Comparison of ENCODE assay signal across 8 mouse cellular contexts in the genomic region with DNA sequence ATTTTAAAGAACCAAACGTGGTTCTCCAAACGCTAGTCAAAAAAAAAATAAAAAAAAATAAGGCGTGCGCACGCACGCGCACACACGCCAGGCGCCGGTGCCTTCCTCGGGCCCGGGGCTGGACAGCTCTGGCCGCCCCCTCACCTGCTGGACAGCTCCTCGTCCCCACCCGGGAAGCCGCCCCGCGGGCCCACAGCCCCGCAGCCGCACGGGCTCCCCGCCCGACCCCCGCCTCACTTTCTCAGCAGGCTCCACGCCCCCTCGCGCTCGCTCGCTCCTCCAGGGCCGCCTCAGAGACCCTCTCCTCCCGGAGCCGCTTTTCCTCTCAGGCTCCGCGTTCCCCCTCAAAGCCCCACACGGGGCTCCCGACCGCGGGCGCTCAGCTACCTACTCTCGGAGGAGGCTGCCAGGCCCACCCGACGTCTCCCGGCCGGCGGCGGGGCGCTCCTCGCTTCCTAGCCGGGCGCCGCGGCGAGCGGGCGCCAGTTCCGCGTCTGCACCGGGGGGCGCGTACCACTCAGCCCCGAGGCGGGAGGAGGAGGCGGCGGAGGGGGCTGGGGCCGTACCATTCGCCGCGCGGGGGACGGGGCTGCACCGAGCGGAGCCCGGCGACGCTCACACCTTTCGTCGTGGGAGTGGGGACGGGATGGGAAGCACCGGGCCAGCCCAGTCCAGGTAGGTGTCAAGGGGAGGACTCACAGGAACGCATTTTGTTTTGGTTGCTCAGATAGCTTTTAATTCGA. TPM values are rescaled to one million over a fixed set of nuclear protein-coding genes. Genes with fewer than 3 reads are reported as not detected.
A peak's percentile ranks its signal among the peaks of the same experiment; 100 is the strongest.
DNase-seq lines count a peak whose midpoint lies in the region; ATAC-seq and TF ChIP-seq lines count a peak whose summit lies in the region.

No protein-coding gene starts in this region.

- no peak for TF ChIP-seq EP300 in ES-Bruce4 (IDR thresholded peaks at IDR 0.05; ENCODE audit: insufficient read depth, low read depth, low read length)

- peaks cover 4% of the 10 kb centered on the region for H3K4me1 ChIP-seq in ES-Bruce4 (ENCODE audit: control insufficient read depth, insufficient read depth, low read length)
- peaks cover 30% of the 10 kb centered on the region for H3K4me1 ChIP-seq in forebrain, embryonic 12.5 days

- no peak for TF ChIP-seq POLR2A in ES-Bruce4 (IDR thresholded peaks at IDR 0.05; ENCODE audit: insufficient read depth, low read length)
- TF ChIP-seq POLR2A in brain, embryonic 14.5 days (IDR thresholded peaks at IDR 0.05; ENCODE audit: borderline replicate concordance, extremely low read depth, insufficient read depth, insufficient read length, poor library complexity, severe bottlenecking) = peak; percentile 84

- no peak for TF ChIP-seq CTCF in ES-Bruce4 (IDR thresholded peaks at IDR 0.05; ENCODE audit: low read depth, low read length)
- TF ChIP-seq CTCF in brain, embryonic 14.5 days (IDR thresholded peaks at IDR 0.05; ENCODE audit: borderline replicate concordance, extremely low read depth, insufficient read depth, insufficient read length) = no peak

- peak; percentile 97 for DNase-seq in brain, embryonic 14.5 days (ENCODE audit: low read depth)
- peak; percentile 71 for DNase-seq in heart, postnatal 4 days
- peak; percentile 82 for DNase-seq in left cerebral cortex, adult 11 months (ENCODE audit: low spot score)
- DNase-seq in lung, postnatal 25 days (ENCODE audit: low spot score) = peak; percentile 71
- DNase-seq in retina, embryonic 14.5 days (ENCODE audit: low spot score) = peak; percentile 86
- peak; percentile 96 for DNase-seq in thymus, postnatal 4 days

- no peaks in the 10 kb centered on the region for H3K27me3 ChIP-seq in ES-Bruce4 (ENCODE audit: control insufficient read depth, insufficient read depth, low read length, poor library complexity, severe bottlenecking)
- H3K27me3 ChIP-seq in forebrain, embryonic 12.5 days = no peaks in the 10 kb centered on the region

- WGBS in forebrain, embryonic 12.5 days = under 1% methylated on average over 67 of the region's 81 CpGs

- ATAC-seq in forebrain, embryonic 12.5 days (ENCODE audit: low FRiP score) = peak; percentile 97

- H3K4me3 ChIP-seq in ES-Bruce4 (ENCODE audit: low read depth, low read length) = peak overlapping the region; percentile 57
- H3K4me3 ChIP-seq in forebrain, embryonic 12.5 days (replicated peaks) = peak overlapping the region; percentile 83

- no peaks in the 10 kb centered on the region for H3K36me3 ChIP-seq in ES-Bruce4 (ENCODE audit: control insufficient read depth, insufficient read depth, low read length, poor library complexity, severe bottlenecking)
- peaks cover 8% of the 10 kb centered on the region; the same call in 1 of the 2 replicates for H3K36me3 ChIP-seq in forebrain, embryonic 12.5 days (replicated peaks)

- H3K27ac ChIP-seq in ES-Bruce4 (ENCODE audit: insufficient read depth, low read length) = no peak overlapping the region
- peak overlapping the region; percentile 89 for H3K27ac ChIP-seq in forebrain, embryonic 12.5 days

- H3K9ac ChIP-seq in ES-Bruce4 (ENCODE audit: low read depth, poor library complexity, severe bottlenecking) = peak overlapping the region; percentile 68
- peak overlapping the region; percentile 67 for H3K9ac ChIP-seq in forebrain, embryonic 12.5 days

- H3K9me3 ChIP-seq in ES-Bruce4 (replicated peaks; ENCODE audit: control insufficient read depth, insufficient read depth, low read length, poor library complexity, severe bottlenecking) = no peaks in the 10 kb centered on the region
- H3K9me3 ChIP-seq in forebrain, embryonic 12.5 days = no peaks in the 10 kb centered on the region

- peak overlapping the region; percentile 85 for H3K4me2 ChIP-seq in forebrain, embryonic 12.5 days

RNA-seq across cellular contexts. Expression of a gene that starts 1.1 kb away (rescaled TPM):
- 3.7 and 7.3 TPM in 2 replicates for polyA plus RNA-seq in ES-Bruce4 (2011; ENCODE audit: insufficient read depth, insufficient read length, low read depth, missing spikeins)
- polyA plus RNA-seq in brain, embryonic 14.5 days (2012; rRNA removed) = 71.0 and 107 TPM in 2 replicates
- polyA plus RNA-seq in forebrain, embryonic 12.5 days (2016; fragmentation: Nextera tagmentation; extraction: Ambion mirVana) = 39.1 and 41.2 TPM in 2 replicates
- total RNA-seq in heart, postnatal 4 days (2021) = 1 to 10 TPM; 5.2 to 5.5 TPM

RNA-seq across cellular contexts. Expression of a gene that starts 20.1 kb away (rescaled TPM):
- polyA plus RNA-seq in ES-Bruce4 (2011; ENCODE audit: insufficient read depth, insufficient read length, low read depth, missing spikeins) = not detected in 2 replicates
- 3.3 and 3.9 TPM in 2 replicates for polyA plus RNA-seq in brain, embryonic 14.5 days (2012; rRNA removed)
- polyA plus RNA-seq in forebrain, embryonic 12.5 days (2016; fragmentation: Nextera tagmentation; extraction: Ambion mirVana) = 1.4 TPM in 2 replicates
- 1 to 10 TPM; 1.6 to 2.7 TPM for total RNA-seq in heart, postnatal 4 days (2021)

RNA-seq across cellular contexts. Expression of a gene that starts 20.1 kb away (rescaled TPM):
- 14.5 and 27.0 TPM in 2 replicates for polyA plus RNA-seq in ES-Bruce4 (2011; ENCODE audit: insufficient read depth, insufficient read length, low read depth, missing spikeins)
- polyA plus RNA-seq in brain, embryonic 14.5 days (2012; rRNA removed) = 33.5 and 41.2 TPM in 2 replicates
- polyA plus RNA-seq in forebrain, embryonic 12.5 days (2016; fragmentation: Nextera tagmentation; extraction: Ambion mirVana) = 33.2 and 33.9 TPM in 2 replicates
- total RNA-seq in heart, postnatal 4 days (2021) = 10 to 100 TPM; 21.0 to 21.8 TPM

RNA-seq across cellular contexts. Expression of a gene that starts 54.2 kb away (rescaled TPM):
- 19.3 and 22.3 TPM in 2 replicates for polyA plus RNA-seq in ES-Bruce4 (2011; ENCODE audit: insufficient read depth, insufficient read length, low read depth, missing spikeins)
- 25.2 and 39.5 TPM in 2 replicates for polyA plus RNA-seq in brain, embryonic 14.5 days (2012; rRNA removed)
- polyA plus RNA-seq in forebrain, embryonic 12.5 days (2016; fragmentation: Nextera tagmentation; extraction: Ambion mirVana) = 10.3 TPM in 2 replicates
- 1 to 10 TPM; 5.0 to 5.1 TPM for total RNA-seq in heart, postnatal 4 days (2021)
